Mouse (Mus musculus) liver, adult (tissue): ENCODE measurements around the gene Sh3bgrl3.

Experiments used
- GATA4 ChIP-seq: IDR thresholded peaks from 2 replicates; pipeline ENCODE4 v1.6.1; 2014; ENCODE audit warnings: mild to moderate bottlenecking, low read length; ENCODE audit not compliant: insufficient replicate concordance

Gene Sh3bgrl3

GRCm38 (mm10) chr4:134120192-134120805 is 8.3 kb downstream of the Sh3bgrl3 start:
- no peak for TF ChIP-seq GATA4

- TF ChIP-seq GATA4 = no peak
Measured at GRCm38 (mm10) chr4:134119644-134120043, 8.9 kb downstream of the Sh3bgrl3 start.

DNA sequence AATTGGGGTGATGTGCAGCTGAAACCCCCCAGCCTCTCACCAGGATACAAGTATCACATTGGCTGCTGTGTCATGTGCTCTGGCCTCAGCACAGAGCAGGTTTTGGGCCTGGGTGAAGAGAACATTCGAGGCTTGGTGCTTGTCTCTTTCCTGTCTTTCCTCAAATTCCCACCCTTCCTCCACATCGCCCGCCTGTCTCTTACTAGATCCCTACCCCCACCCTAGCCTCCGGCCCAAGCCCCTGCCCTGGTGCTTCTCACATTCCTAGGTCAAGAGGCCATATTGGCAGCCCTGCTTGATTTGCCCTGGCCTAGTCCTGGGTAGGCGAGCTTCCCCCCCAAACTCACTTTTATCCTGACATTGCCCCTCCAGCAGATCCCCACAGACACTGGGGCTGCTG is 9.5 kb downstream of the Sh3bgrl3 start:
- no peak for TF ChIP-seq GATA4

GRCm38 (mm10) chr4:134118126-134118800 is 10.3 kb downstream of the Sh3bgrl3 start:
- no peak for TF ChIP-seq GATA4

GRCm38 (mm10) chr4:134117012-134117411 is 11.6 kb downstream of the Sh3bgrl3 start:
- no peak for TF ChIP-seq GATA4

DNA sequence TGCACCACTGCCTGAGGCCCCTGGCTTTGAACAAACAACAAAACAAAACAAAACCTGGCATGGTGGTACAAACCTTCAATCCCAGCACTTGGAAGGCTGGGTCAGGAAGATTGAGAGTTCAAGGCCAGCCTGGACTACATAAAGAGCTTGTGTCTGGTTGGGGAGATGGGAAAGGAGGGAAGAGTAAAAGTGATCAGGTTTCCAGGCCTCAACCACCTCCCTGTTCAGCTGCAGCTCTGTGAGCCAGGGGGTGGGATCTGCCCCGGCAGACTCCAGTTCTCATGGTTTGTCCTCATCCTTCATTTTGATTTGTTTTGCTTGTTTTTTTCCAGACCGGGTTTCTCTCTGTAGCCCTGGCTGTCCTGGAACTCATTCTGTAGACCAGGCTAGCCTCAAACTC is 12.1 kb downstream of the Sh3bgrl3 start:
- TF ChIP-seq GATA4 = no peak

- no peak for TF ChIP-seq GATA4
Measured at GRCm38 (mm10) chr4:134115215-134116144, 13.1 kb downstream of the Sh3bgrl3 start.

DNA sequence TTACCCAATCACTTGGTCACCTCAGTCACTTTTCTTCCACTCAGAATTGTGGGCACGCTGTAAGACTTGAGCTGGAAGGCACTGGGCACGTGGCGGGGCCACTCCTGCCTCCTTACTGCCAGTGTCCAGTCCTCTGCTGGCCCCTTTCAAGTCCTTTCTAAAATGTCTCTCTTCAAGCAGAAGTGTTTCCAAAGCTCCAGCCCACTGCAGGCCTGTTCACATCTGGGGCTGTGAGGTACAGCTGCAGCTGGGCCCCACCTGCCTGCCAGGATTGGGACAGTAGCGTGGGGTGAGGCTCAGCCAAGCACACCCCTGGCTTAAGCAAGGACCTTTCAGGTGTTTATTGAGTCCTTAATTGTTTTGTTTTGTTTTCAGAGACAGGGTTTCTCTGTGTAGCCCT is 14.6 kb downstream of the Sh3bgrl3 start:
- TF ChIP-seq GATA4 = no peak

DNA sequence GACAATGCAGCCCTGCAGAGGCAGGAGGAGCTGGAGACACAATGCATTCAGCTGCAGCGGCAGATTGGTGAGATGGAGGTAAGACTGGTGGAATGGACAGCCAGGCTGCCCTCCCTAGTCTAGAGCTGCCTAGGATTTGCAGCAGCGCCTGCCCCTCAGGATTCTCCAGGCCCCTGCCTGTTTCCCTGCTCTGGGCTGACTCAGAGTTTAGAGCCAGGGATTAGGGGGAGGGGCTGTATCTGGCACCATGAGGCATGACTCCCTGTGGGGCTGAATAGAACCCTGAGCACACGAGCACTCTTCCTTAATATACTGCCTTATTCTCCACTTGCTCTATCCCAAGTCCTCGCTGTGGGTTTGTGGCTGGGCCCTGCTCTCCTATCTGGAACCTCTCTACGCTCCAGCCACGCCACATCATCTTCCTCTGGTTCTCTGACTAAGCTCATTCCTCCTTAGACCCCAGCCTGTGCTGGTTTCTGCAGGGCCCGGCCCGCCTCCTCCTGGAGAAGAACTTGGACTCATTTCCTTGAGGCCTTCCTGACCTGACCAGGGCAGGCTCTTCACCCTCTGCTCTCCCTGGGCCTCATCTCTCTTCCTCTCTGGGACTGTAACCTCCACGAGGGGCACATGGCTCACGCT is 15.1 kb downstream of the Sh3bgrl3 start:
- TF ChIP-seq GATA4 = no peak

- TF ChIP-seq GATA4 = no peak
Measured at GRCm38 (mm10) chr4:134112403-134112802, 16.2 kb downstream of the Sh3bgrl3 start.

GRCm38 (mm10) chr4:134110653-134111052 is 17.9 kb downstream of the Sh3bgrl3 start:
- TF ChIP-seq GATA4 = no peak

- no peak for TF ChIP-seq GATA4
Measured at GRCm38 (mm10) chr4:134108196-134108595, 20.4 kb downstream of the Sh3bgrl3 start.

DNA sequence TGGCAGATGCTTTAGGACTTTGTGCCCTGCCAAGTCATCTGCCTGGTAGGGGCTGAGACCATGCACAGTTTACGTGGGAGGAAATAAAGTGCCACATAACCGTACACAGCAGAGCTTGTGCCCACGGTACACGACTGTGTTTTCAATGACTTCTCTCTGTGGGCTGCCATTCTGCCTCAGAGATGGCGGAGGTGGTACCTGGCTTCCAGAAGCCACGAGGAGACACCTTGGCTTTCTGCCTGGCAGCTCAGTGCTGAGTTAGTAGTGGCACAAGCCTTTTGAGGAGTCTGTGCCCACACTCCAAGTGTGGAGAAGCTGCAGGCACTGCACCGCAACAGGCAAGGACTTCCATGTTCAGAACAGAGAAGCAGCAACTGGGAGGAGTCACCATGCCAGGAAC is 20.9 kb downstream of the Sh3bgrl3 start:
- no peak for TF ChIP-seq GATA4

DNA sequence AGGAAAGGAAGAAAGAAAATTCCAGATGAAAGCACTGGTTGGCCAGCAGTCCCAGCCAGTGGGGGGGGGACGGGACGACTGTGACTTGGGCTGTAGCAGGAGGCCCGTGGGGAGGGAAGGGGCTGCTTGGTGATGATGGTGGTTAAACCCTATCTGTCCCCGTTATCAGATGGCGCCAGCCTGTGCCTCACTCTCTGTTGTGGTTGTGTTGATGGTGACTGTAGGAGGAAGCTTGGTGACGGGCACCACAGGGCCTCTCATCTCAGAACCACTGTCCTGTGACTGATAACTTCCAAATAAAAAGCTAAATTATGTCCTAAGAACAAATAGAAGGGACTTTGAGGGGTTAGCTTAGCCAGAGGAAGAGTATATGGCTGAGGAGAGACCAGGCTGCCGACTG is 22.5 kb downstream of the Sh3bgrl3 start:
- TF ChIP-seq GATA4 = no peak

DNA sequence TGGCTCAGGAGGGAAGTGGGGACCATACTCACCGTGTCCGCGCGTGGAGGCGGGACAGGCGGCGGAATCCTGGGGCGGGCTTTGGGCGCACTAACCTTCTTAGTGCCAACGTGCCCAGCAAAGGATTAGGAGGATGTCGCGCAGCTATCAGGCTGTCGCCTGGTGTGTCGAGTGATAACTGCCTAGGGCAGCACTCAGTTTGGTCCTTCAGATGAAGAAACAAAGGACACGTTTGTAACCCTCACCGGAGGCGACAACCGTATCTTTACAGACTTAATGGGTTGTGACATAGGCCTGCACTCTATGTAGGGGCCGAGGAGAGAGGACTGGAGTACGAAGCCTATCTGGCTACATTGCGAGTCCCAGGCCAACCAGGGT is 25.9 kb downstream of the Sh3bgrl3 start:
- no peak for TF ChIP-seq GATA4
